Mouse (Mus musculus) hindbrain, embryonic 14.5 days (tissue): ENCODE measurements at regions not wholly inside any gene's neighbourhood (a gene's known extent, or its start where the extent isn't known, plus 50 kb on each side); places are given as distances from the start of the nearest gene placed in this dataset.
A peak's percentile ranks its signal among the peaks of the same experiment; 100 is the strongest.

Experiments used
- ATAC-seq: fragments of 200-750 bp; cut with Nextera tagmentation; 2 replicates; pipeline ENCODE4 v1.8.0; 2017; ENCODE audit warnings: moderate number of reproducible peaks, mild to moderate bottlenecking, moderate TSS enrichment, moderate library complexity; ENCODE audit not compliant: low FRiP score
- DNase-seq: peaks from one replicate; pipeline ENCODE4 v3.0.0-alpha.2; 2015; ENCODE audit warnings: low spot score
- H3K27ac ChIP-seq: fragments of 300-500 bp; sonication (generic); 2 replicates; pipeline ENCODE4 v1.5.1; 2014; ENCODE audit warnings: mild to moderate bottlenecking, moderate library complexity
- H3K27me3 ChIP-seq: fragments of 300-500 bp; sonication (generic); 2 replicates; pipeline ENCODE4 v1.6.1; 2014; ENCODE audit warnings: mild to moderate bottlenecking, low read length, mixed read lengths; ENCODE audit not compliant: control insufficient read depth, insufficient read depth
- H3K36me3 ChIP-seq: fragments of 300-500 bp; sonication (generic); replicated peaks from 2 replicates; pipeline ENCODE4 v1.6.1; 2014; ENCODE audit not compliant: control insufficient read depth, insufficient read depth
- H3K4me1 ChIP-seq: fragments of 300-500 bp; sonication (generic); replicated peaks from 2 replicates; pipeline ENCODE4 v1.6.1; 2014; ENCODE audit warnings: antibody characterized with exemption, low read length, mixed read lengths; ENCODE audit not compliant: control insufficient read depth, insufficient read depth
- H3K4me2 ChIP-seq: fragments of 300-500 bp; sonication (generic); replicated peaks from 2 replicates; pipeline ENCODE4 v1.6.1; 2014; ENCODE audit warnings: mild to moderate bottlenecking, moderate library complexity
- H3K4me3 ChIP-seq: fragments of 300-500 bp; sonication (generic); replicated peaks from 2 replicates; pipeline ENCODE4 v1.5.1; 2014; ENCODE audit warnings: mild to moderate bottlenecking, low read length
- H3K9ac ChIP-seq: fragments of 300-500 bp; sonication (generic); 2 replicates; pipeline ENCODE4 v1.6.1; 2014
- H3K9me3 ChIP-seq: fragments of 300-500 bp; sonication (generic); 2 replicates; pipeline ENCODE4 v1.6.1; 2016; ENCODE audit warnings: low read length; ENCODE audit not compliant: control insufficient read depth
- WGBS: fragments of 180-500 bp; shearing (Covaris S2); extraction: QIAGEN DNeasy Blood & Tissue Kit; methylation state at CpG from one replicate; pipeline ENCODE4 v1.1.7; 2014; 5-methylcytosine and 5-hydroxymethylcytosine counted together

DNA sequence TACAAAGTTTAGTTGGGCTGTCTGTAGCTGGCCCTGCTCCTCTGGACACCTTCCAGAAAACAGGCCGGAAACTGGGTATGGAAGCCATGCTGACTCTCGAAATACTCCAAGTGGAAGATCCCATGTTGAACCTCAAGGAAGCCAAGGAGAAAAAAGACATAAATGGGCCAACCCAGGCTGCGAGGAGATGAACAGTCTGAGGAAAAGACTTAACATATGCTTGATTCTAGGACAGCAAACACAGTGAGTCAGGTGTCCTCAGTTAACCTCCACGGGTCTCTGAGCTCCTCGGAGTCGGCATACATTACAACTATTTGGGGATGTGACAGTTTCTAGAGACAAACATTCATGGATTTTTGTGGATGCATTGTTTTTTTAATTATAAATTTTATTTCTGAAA is 60.0 kb upstream of the Msi2 start:
- Histone ChIP-seq H3K9me3 (no peaks in the 10 kb centered on the region), H3K4me1 (no peaks in the 10 kb centered on the region), H3K9ac (no peak overlapping the region), H3K4me3 (no peak overlapping the region), H3K36me3 (no peaks in the 10 kb centered on the region), H3K4me2 (no peak overlapping the region), H3K27ac (no peak overlapping the region), H3K27me3 (no peaks in the 10 kb centered on the region)
- DNase-seq (no peak), ATAC-seq (no peak)
- 98% methylated on average over 6 of the region's 6 CpGs for WGBS

DNA sequence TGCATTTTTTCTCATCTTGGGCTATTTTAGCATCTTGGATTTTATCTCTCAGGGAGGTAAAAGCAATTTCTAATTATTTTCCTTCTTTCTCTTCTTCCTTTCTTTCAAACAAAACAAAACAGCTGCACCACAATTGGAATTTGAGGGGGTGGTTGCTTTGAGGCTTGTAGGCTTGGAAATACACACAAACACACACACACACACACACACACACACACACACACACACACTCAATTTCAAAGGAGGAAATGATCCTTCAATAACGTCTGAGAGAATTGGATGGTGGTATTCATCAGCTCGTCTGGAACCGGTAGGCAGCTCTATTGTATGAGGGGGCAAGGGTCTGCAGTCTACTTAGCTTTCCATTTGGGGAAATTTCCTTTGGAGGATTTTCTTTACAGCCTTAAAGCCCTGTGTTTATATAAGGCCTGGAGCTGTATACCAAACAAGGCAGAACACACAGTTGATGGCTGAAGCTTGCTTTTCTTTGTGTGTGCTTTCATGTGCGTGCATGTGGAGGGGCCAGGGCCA is 56.2 kb upstream of the Msi2 start:
- WGBS: 17% methylated on average over 4 of the region's 4 CpGs
- no peaks in the 10 kb centered on the region for H3K27me3 ChIP-seq
- no peak for ATAC-seq
- DNase-seq: no peak
- no peak overlapping the region for H3K9ac ChIP-seq
- H3K36me3 ChIP-seq: no peaks in the 10 kb centered on the region
- 0 out of 2 replicates have a peak overlapping the region, but pooled peaks have one; percentile 17 for H3K27ac ChIP-seq
- no peaks in the 10 kb centered on the region for H3K9me3 ChIP-seq
- no peak overlapping the region for H3K4me3 ChIP-seq
- H3K4me2 ChIP-seq: no peak overlapping the region
- H3K4me1 ChIP-seq: no peaks in the 10 kb centered on the region

DNA sequence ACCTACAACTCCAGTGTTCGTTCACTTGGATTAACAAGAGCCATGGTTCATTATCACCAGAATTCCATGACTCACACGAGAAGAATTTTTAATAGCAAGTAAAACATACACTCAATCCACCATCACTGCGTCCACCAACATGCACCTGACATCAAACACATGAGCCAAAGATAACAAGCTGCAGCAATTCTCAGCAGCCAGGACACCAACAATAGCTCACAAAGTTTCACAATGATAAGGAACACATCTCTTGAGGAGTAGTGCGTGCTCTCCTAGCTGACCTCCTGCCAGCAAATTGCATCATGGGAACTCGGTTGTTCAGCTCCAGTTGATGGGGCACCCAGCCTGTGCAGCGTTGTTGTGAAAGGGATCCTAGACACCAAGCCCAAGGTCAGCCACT is 55.6 kb upstream of the Msi2 start:
- H3K4me1 ChIP-seq: no peaks in the 10 kb centered on the region
- WGBS: 55% methylated on average over 6 of the region's 6 CpGs

DNA sequence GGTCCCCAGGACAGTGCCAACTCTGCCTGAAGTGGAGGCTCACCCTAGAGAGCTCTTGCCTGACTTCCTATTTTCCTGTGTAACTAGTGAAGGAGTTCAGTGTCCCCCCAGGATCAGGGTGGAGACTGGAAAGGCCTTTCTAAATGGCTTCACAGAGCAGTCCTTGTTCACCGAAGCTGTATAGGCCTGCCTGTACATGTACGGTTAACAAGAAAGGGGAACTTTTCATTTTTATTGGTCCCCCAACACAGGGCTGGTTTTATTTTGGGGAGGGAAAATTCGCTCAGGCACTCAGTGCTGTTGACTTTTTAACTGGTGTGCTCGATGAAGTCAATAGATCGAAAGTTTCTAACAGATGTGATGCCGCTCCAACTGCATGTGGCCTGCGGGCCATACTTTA is 52.1 kb upstream of the Msi2 start:
- no peak overlapping the region for H3K9ac ChIP-seq
- DNase-seq (no peak), ATAC-seq (no peak)
- no peaks in the 10 kb centered on the region for H3K27me3 ChIP-seq
- H3K4me3 ChIP-seq: no peak overlapping the region
- no peaks in the 10 kb centered on the region for H3K36me3 ChIP-seq
- 84% methylated on average over 7 of the region's 7 CpGs for WGBS
- no peak overlapping the region for H3K4me2 ChIP-seq
- no peaks in the 10 kb centered on the region for H3K9me3 ChIP-seq
- H3K4me1 ChIP-seq: no peaks in the 10 kb centered on the region
- H3K27ac ChIP-seq: no peak overlapping the region

More for the DNA sequence above, 55.6 kb upstream of the Msi2 start:
- Histone ChIP-seq H3K27ac (no peak overlapping the region), H3K4me2 (no peak overlapping the region), H3K27me3 (no peaks in the 10 kb centered on the region), H3K9me3 (no peaks in the 10 kb centered on the region), H3K36me3 (no peaks in the 10 kb centered on the region), H3K4me3 (no peak overlapping the region), H3K9ac (no peak overlapping the region)
- ATAC-seq (no peak), DNase-seq (no peak)
